ENCODE assay signal across 14 mouse cellular contexts in the genomic region with DNA sequence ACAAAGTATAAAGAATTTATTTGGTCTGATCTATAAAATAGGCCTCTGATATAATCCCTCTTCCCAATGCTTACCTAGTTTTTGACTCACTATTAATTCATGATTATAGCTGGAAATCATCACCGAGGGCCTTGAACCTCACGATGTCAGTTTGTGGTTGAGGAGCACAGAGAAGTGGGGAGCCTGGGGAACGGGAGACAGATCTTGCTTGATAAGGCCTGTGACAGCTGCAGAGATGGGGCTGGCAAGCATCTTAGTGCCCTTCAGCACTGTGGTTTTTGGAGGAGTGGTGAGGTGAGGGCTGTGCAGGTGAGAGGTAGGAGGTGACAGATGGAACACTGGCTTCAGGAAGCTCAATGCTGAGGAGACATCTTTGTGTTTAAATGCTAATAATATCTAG.
"Had no signal": no experiment of that assay in that cellular context is flagged by ENCODE, and none has a peak within 500 bp of the region (broad histone marks: within the 10 kb centered on the region; RNA-seq: fewer than 3 reads in every experiment).

No protein-coding gene starts in this region.

- H3K27me3 ChIP-seq: limb, embryonic 12.5 days; liver, embryonic 13.5 days; lung, embryonic 15.5 days; midbrain, embryonic 13.5 days; neural tube, embryonic 12.5 days had no signal

- H3K9ac ChIP-seq: limb, embryonic 12.5 days; liver, embryonic 13.5 days; liver, postnatal 0 days; lung, embryonic 15.5 days; midbrain, embryonic 13.5 days; neural tube, embryonic 12.5 days had no signal

- H3K4me1 ChIP-seq: limb, embryonic 12.5 days; lung, embryonic 15.5 days; midbrain, embryonic 13.5 days; neural tube, embryonic 12.5 days had no signal

- H3K4me3 ChIP-seq: layer of hippocampus, adult 2 months; limb, embryonic 12.5 days; liver, embryonic 13.5 days; lung, embryonic 15.5 days; midbrain, embryonic 13.5 days; myocyte; neural tube, embryonic 12.5 days had no signal

- ATAC-seq: intestine, postnatal 0 days; liver, postnatal 0 days; midbrain, embryonic 13.5 days had no signal

- H3K27ac ChIP-seq: layer of hippocampus, adult 2 months; limb, embryonic 12.5 days; liver, embryonic 13.5 days; lung, embryonic 15.5 days; midbrain, embryonic 13.5 days; neural tube, embryonic 12.5 days had no signal

- DNase-seq: kidney, adult 8-10 months; kidney, postnatal 36 days; liver; liver, embryonic 13.5 days; liver, postnatal 0 days; right cerebral cortex, postnatal 4 days; spleen, adult 18-20 months had no signal

- H3K9me3 ChIP-seq: limb, embryonic 12.5 days; liver, embryonic 13.5 days; lung, embryonic 15.5 days; midbrain, embryonic 13.5 days; neural tube, embryonic 12.5 days had no signal

- H3K4me2 ChIP-seq: limb, embryonic 12.5 days; liver, embryonic 13.5 days; lung, embryonic 15.5 days; midbrain, embryonic 13.5 days; neural tube, embryonic 12.5 days had no signal
